Mouse (Mus musculus) stomach, postnatal 0 days (tissue): ENCODE results near the gene Kmo.

Experiments used
- CTCF ChIP-seq: IDR thresholded peaks from 2 replicates; pipeline ENCODE4 v1.5.1; 2016; ENCODE audit warnings: antibody characterized with exemption, low read depth, mild to moderate bottlenecking, moderate library complexity
- EP300 ChIP-seq: optimal IDR thresholded peaks from 2 replicates; pipeline ENCODE3; 2016; ENCODE audit warnings: antibody characterized with exemption

- TF ChIP-seq CTCF (peak; percentile 21; the same call in 1 of the 2 replicates), EP300 (no peak)
These were observed 72.2 kb downstream of the Kmo start, which contains the start of the genes Opn3 and Chml for GRCm38 (mm10) chr1:175692246-175692996.
